Mouse (Mus musculus) 3134 (cell line): ENCODE results near the gene Wdr74.
"Not testable (repeated sequence)": the region's sequence is repeated elsewhere in the genome, so short reads cannot be mapped to it uniquely, and the experiment has no call there.

Experiments used
- DNase-seq: peaks from one replicate; pipeline ENCODE4 v3.0.0-alpha.2; 2011; ENCODE audit warnings: low spot score; ENCODE audit not compliant: insufficient read length; ENCODE audit errors: extremely low read depth

Gene Wdr74

GRCm38 (mm10) chr19:8715868-8716766 is 19.5 kb upstream of the Wdr74 start:
- no peak for DNase-seq

- no peak for DNase-seq
Observed at GRCm38 (mm10) chr19:8716767-8717475, 18.7 kb upstream of the Wdr74 start.

GRCm38 (mm10) chr19:8718357-8718756 is 17.3 kb upstream of the Wdr74 start:
- DNase-seq = no peak

DNA sequence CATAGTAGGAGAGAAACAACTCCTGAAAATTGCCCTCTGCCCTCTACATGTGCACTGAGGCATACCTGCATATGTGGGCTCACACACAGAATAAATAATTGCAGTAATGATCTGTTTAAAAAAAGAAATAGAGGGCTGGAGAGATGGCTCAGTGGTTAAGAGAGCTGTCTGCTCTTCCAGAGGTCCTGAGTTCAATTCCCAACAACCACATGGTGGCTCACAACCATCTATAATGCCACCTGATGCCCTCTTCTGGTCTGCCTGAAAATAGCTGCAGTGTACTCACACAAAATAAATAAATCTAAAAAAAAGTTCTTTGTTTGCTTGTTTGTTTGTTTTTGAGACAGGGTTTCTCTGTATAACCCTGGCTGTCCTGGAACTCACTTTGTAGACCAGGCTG is 16.6 kb upstream of the Wdr74 start:
- not testable (repeated sequence) for DNase-seq

DNA sequence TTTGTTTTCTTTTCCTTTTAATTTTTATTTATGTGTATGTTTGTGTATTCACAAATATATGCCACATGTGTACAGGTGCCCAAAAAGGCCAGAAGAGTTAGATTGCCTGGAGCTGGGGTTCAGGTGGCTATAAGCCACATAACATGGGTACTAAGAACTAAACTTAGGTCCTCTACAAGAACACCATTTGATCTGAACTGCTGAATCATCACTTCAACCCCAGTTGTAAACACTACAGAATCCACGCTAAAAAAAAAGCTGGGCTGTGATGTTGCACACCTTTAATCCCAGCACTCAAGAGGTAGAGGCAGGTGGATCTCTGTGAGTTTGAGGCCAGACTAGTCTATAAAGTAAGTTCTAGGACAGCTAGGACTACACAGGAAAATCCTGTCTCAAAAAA is 14.2 kb upstream of the Wdr74 start:
- no peak for DNase-seq

GRCm38 (mm10) chr19:8722021-8722420 is 13.6 kb upstream of the Wdr74 start:
- no peak for DNase-seq

GRCm38 (mm10) chr19:8722559-8722906 is 13.1 kb upstream of the Wdr74 start:
- no peak for DNase-seq

DNA sequence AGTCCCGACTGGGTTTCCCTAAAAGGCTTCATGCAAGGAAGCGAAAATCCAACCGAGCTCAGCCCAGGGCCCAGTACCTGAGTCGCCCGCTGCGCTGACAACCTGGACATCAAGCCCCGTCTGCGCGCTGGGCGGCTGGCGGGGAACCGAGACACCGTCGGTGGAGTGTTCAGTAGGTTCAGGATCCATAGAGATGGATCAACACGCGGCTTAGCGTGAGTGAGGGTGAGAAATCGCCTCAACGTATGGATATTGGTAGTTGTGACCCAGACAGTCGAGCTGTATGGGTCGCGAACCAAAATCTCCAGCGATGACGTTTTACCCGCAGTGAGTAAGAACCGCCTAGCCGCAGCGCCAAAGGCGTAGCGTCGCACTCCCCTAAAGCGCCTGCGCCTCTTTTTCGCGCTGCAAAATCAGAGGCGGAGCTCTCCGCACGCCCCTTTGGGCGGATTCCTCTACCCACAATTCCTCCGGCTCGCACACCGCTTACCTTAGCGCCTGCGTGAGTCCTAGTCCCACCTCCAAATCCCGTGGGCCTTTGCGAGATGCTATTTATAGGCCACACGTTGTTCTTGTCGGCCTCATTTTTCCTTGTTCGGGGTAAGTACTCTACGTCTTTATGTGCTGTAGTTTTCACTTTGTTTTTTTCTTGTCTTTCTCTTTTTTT is 12.6 kb upstream of the Wdr74 start, which contains the start of gene Slc3a2:
Slc3a2 (minus strand) TSS at position 463 of the 667 bp plus-strand sequence.
- DNase-seq = peak; percentile 94

- no peak for DNase-seq
Observed at GRCm38 (mm10) chr19:8723574-8724346, 11.9 kb upstream of the Wdr74 start.

- no peak for DNase-seq
Observed at GRCm38 (mm10) chr19:8724392-8724791, 11.2 kb upstream of the Wdr74 start.

GRCm38 (mm10) chr19:8725081-8725613 is 10.5 kb upstream of the Wdr74 start:
- DNase-seq = no peak

- no peak for DNase-seq
Observed at GRCm38 (mm10) chr19:8726609-8727390, 8.8 kb upstream of the Wdr74 start.

DNA sequence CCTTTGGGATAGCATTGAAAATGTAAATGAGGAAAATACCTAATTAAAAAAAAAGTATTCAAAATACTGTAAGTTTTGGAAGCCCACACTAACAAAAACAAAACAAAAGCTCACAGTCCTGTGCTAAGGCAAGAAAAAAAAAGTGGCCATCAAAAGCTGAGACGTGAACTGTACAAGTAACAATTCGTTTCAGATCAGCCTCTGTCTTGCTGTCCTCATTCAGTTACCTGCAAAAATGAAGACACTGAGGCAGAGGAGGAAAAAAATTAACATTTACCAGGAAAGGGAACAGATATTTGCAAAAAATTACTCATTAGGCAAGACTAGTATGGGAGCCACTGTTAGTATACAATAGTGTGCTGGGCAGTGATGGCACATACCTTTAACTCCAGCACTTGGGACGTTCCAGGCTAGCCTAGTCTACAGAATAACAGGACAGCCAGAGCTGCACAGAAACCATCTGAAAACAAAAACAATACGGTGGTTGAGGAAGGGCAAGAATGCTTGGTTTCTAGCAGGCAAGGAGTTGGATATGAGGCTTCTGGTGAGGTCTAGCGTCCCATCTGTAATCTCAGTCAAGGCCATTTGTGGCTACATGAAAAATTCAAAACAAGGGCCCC is 8.0 kb upstream of the Wdr74 start:
- DNase-seq = no peak

DNA sequence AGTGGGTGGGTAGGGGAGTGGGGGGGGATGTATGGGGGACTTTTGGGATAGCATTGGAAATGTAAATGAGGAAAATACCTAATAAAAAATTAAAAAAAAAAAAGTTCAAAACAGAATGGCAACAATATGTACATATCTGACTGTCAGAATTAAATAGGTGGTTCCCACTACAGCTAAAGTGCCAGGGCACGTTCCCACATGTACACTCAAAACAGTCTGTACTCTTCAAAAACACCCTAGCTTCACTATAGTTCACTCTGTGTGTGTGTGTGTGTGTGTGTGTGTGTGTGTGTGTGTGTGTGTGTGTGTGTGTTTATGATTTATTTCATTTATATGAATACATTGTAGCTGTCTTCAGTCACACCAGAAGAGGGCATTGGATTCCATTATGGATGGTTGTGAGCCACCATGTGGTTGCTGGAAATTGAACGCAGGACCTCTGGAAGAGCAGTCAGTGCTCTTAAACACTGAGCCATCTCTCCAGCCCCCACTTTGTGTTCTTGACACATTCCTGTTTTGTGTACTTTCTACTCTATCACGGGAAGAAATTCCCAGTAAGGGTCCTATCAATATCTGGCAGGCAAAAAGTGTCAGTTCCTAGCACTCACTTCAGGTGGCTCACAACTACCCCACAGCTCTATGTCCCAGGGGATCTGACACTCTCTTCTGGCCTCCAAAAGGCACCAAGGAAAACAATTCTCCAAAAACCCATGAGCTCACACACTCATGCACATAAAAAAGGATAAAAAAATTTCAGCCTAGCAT is 7.1 kb upstream of the Wdr74 start:
- DNase-seq = peak; percentile 56

GRCm38 (mm10) chr19:8734334-8734733 is 1.3 kb upstream of the Wdr74 start:
- DNase-seq = no peak

DNA sequence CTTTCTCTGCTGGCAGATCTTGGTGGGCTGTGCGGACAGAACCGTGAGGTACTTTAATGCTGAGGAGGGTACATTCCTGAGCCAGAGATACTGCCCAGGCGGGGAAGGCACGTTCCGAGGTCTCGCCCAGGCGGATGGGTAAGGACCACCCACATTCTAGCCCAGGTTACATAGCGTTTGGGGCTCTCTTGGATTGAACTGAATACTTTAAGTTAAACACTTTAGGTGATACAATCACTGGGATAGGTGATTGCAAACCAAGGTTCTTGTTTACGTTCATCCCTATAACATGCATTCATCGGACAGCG is 487 bp downstream of the Wdr74 start:
- DNase-seq = no peak

DNA sequence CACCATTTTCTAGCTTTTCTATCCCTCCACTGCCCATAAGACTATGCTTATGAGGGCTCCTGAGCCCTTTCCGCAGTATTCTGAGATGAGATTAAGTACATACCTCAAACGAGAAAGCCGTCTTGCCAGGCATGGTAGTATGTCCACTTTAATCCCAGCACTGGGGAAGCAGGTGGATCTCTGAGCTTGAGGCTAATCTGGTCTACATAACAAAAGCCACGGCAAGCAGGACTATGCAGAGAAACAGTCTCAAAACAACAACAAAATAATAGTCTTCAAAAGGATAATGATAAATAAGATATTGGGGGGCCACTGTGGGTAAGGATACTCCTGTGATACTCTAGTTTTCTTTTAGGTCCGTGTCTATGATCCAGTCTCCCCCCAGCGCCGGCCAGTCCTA is 3.3 kb downstream of the Wdr74 start:
- DNase-seq = no peak

DNA sequence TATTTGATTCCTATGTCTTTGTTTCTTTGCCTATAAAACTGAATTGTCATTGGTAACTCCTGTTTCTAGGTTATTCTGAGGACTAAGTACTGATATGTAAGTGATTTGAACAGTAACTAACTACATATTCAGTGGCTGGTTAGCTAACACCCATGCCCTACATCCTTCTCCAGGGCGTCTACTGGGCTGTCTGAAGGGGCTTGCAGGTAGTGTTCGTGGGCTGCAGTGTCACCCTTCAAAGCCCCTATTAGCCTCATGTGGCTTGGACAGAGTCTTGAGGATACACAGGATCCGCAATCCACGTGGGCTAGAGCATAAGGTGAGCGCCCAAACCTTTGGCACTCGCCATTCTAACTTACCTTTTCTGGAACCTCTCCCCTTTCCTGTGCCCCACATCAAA is 4.0 kb downstream of the Wdr74 start:
- no peak for DNase-seq

GRCm38 (mm10) chr19:8740603-8741002 is 5.0 kb downstream of the Wdr74 start, which contains the start of gene 1700092M07Rik:
1700092M07Rik (plus strand) TSS chr19:8740718.
- no peak for DNase-seq
